Mouse (Mus musculus): ENCODE results near the gene Atp2b1.

DNA sequence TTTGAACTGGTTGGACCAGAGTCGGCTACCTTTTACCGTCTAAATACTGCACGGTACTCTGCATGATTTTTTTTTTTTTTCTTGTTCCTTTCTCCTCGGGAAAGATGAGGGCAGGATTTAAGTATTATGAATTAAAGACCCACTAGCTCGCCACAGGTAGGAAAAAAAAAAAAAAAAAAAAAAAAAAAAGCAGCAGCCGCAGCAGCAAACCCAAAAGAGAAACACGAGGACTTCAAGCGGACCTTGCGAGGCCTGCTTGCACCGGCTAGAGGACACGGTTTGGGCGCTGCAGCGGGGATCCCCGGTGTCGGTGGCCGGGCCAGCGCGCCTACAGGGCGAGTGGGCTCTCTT, 621 bp upstream of the Atp2b1 start:
- TF ChIP-seq POLR2A (IDR thresholded peaks at IDR 0.05; ENCODE audit: insufficient read length, low read depth) (no peak), MAX (IDR thresholded peaks at IDR 0.05; ENCODE audit: low read depth) (no peak)
